Mouse (Mus musculus) forebrain, embryonic 12.5 days (tissue): ENCODE measurements around the gene Slc22a23. TPM values are rescaled to one million over a fixed set of nuclear protein-coding genes. Genes with fewer than 3 reads are reported as not detected.
A peak's percentile ranks its signal among the peaks of the same experiment; 100 is the strongest.

Source experiments
- ATAC-seq: fragments of 200-750 bp; cut with Nextera tagmentation; 2 replicates; pipeline ENCODE4 v1.8.0; 2017; ENCODE audit warnings: moderate TSS enrichment; ENCODE audit not compliant: low FRiP score
- H3K27ac ChIP-seq: fragments of 300-500 bp; sonication (generic); 2 replicates; pipeline ENCODE4 v1.5.1; 2016; ENCODE audit warnings: mild to moderate bottlenecking
- H3K27me3 ChIP-seq: fragments of 300-500 bp; sonication (generic); 2 replicates; pipeline ENCODE4 v1.6.1; 2016; ENCODE audit warnings: mild to moderate bottlenecking
- H3K36me3 ChIP-seq: fragments of 300-500 bp; sonication (generic); replicated peaks from 2 replicates; pipeline ENCODE4 v1.6.1; 2016; ENCODE audit warnings: mild to moderate bottlenecking
- H3K4me1 ChIP-seq: fragments of 300-500 bp; sonication (generic); 2 replicates; pipeline ENCODE4 v1.6.1; 2016
- H3K4me2 ChIP-seq: fragments of 300-500 bp; sonication (generic); 2 replicates; pipeline ENCODE4 v1.6.1; 2016; ENCODE audit warnings: mild to moderate bottlenecking, moderate library complexity
- H3K4me3 ChIP-seq: fragments of 300-500 bp; sonication (generic); replicated peaks from 2 replicates; pipeline ENCODE4 v1.5.1; 2016; ENCODE audit warnings: mild to moderate bottlenecking
- H3K9ac ChIP-seq: fragments of 300-500 bp; sonication (generic); 2 replicates; pipeline ENCODE4 v1.6.1; 2016; ENCODE audit warnings: mild to moderate bottlenecking
- H3K9me3 ChIP-seq: fragments of 300-500 bp; sonication (generic); 2 replicates; pipeline ENCODE4 v1.6.1; 2016
- WGBS: fragments of 180-500 bp; shearing (Covaris S2); methylation state at CpG from one replicate; pipeline ENCODE4 v1.1.7; 2016; 5-methylcytosine and 5-hydroxymethylcytosine counted together
- polyA plus RNA-seq: library from polyadenylated mRNA; unstranded; fragments of >200 nt; fragmentation: Nextera tagmentation; extraction: Ambion mirVana; gene quantifications from 2 replicates; pipeline ENCODE4 v1.2.1, GENCODE M21; 2016

Slc22a23 gene
- polyA plus RNA-seq, 1 experiment from 2014 or later = 16.4 TPM

- no peaks in the 10 kb centered on the region for H3K27me3 ChIP-seq
- no peak overlapping the region for H3K4me3 ChIP-seq
These were observed 72.5 kb downstream of the Slc22a23 start for GRCm38 (mm10) chr13:34272275-34273054.

DNA sequence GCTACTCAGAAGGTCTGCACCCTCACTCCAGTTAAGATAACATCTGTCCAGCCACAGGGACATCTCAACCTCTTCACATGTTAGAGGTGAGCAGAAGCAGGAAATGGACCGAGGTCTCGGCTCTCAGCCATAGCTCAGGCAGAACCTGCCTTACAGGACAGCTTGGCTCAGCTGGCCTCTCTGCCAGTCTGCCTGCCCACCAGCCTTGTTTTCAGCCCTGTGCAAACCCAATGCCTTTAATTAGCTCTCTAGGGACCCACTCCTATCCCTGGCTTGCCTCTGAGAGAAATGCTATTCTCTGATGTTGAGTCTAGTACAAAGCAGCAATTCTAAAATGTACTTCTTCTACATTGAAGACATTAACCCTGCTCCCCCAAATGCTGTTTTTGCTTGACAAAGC lies 73.3 kb downstream of the Slc22a23 start:
- Histone ChIP-seq H3K36me3 (peaks cover 10% of the 10 kb centered on the region), H3K4me1 (peaks cover 43% of the 10 kb centered on the region), H3K4me3 (no peak overlapping the region), H3K9ac (no peak overlapping the region), H3K27ac (peak overlapping the region; percentile 66), H3K27me3 (no peaks in the 10 kb centered on the region), H3K4me2 (no peak overlapping the region), H3K9me3 (no peaks in the 10 kb centered on the region)
- ATAC-seq = no peak
- 89% methylated on average over 2 of the region's 2 CpGs for WGBS

More at GRCm38 (mm10) chr13:34272275-34273054, 72.5 kb downstream of the Slc22a23 start:
- peak overlapping the region; percentile 17; the same call in 1 of the 2 replicates for H3K4me2 ChIP-seq
- H3K36me3 ChIP-seq = peaks cover 18% of the 10 kb centered on the region
- peak overlapping the region; percentile 53; the same call in 1 of the 2 replicates for H3K27ac ChIP-seq
- no peak for ATAC-seq
- no peaks in the 10 kb centered on the region for H3K9me3 ChIP-seq
- WGBS = 22% methylated on average over 8 of the region's 8 CpGs
- peaks cover 36% of the 10 kb centered on the region for H3K4me1 ChIP-seq
- no peak overlapping the region for H3K9ac ChIP-seq

GRCm38 (mm10) chr13:34270886-34271602 lies 73.9 kb downstream of the Slc22a23 start:
- Histone ChIP-seq H3K27ac (peak overlapping the region; percentile 66), H3K4me1 (peaks cover 43% of the 10 kb centered on the region), H3K4me3 (no peak overlapping the region), H3K36me3 (peaks cover 10% of the 10 kb centered on the region), H3K9me3 (no peaks in the 10 kb centered on the region), H3K27me3 (no peaks in the 10 kb centered on the region), H3K4me2 (no peak overlapping the region), H3K9ac (no peak overlapping the region)
- ATAC-seq = no peak
- WGBS = 86% methylated on average over 5 of the region's 5 CpGs

GRCm38 (mm10) chr13:34269376-34269991 lies 75.5 kb downstream of the Slc22a23 start:
- no peak overlapping the region for H3K4me3 ChIP-seq
- H3K36me3 ChIP-seq = peaks cover 6% of the 10 kb centered on the region; the same call in 1 of the 2 replicates
- no peak for ATAC-seq
- peaks cover 43% of the 10 kb centered on the region for H3K4me1 ChIP-seq
- 45% methylated on average over 2 of the region's 2 CpGs for WGBS
- H3K9ac ChIP-seq = no peak overlapping the region
- no peak overlapping the region for H3K4me2 ChIP-seq
- no peaks in the 10 kb centered on the region for H3K9me3 ChIP-seq
- no peaks in the 10 kb centered on the region for H3K27me3 ChIP-seq
- H3K27ac ChIP-seq = no peak overlapping the region

DNA sequence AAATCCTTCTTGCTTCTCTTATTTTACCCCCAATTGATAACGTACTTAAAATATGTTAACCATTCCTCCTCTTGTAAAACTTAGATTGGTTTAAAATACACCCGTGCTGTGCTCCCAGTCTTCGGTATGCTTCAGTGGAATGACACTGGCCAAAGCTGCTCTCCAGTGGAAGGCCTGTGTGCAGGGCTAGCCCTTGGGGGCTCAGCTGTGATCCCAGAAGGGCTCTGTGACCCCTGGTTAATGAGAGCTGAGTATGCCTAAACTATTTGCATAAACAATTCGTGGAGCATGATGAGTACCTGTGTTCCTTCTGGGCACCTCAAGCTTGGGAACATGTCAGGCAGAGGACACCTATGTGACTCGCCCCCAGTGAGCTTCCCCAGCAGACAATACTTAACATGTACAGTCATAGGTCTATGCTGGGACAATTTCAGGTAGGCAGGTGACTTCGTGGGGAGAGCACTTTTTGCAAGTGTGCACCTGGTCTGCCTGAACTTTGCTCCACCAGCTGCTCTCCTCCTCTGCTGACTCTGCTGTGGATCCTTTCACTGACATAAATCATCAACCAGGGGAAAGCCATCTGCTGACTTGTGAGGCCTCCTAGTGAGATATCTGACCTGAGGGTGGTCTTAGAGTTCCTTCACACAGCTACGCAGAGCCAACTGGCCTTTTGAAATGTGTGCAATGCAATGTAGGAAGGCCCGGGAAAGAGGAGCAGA lies 77.9 kb downstream of the Slc22a23 start:
- Histone ChIP-seq H3K9me3 (no peaks in the 10 kb centered on the region), H3K4me2 (no peak overlapping the region), H3K27me3 (no peaks in the 10 kb centered on the region), H3K27ac (no peak overlapping the region), H3K4me3 (no peak overlapping the region), H3K4me1 (peaks cover 29% of the 10 kb centered on the region), H3K9ac (no peak overlapping the region), H3K36me3 (0 out of 2 replicates have a peak, but pooled peaks cover 6% of the 10 kb centered on the region)
- ATAC-seq = 0 out of 2 replicates have a peak, but pooled peaks have one; percentile 27
- WGBS = 82% methylated on average over 8 of the region's 8 CpGs

- no peaks in the 10 kb centered on the region for H3K27me3 ChIP-seq
- no peak for ATAC-seq
- no peak overlapping the region for H3K4me2 ChIP-seq
- H3K4me3 ChIP-seq = no peak overlapping the region
- peak overlapping the region; percentile 8; the same call in 1 of the 2 replicates for H3K27ac ChIP-seq
- 95% methylated on average over 8 of the region's 8 CpGs for WGBS
- H3K36me3 ChIP-seq = 0 out of 2 replicates have a peak, but pooled peaks cover 6% of the 10 kb centered on the region
- peaks cover 19% of the 10 kb centered on the region for H3K4me1 ChIP-seq
- H3K9me3 ChIP-seq = no peaks in the 10 kb centered on the region
- H3K9ac ChIP-seq = no peak overlapping the region
These were observed 78.9 kb downstream of the Slc22a23 start for GRCm38 (mm10) chr13:34266067-34266466.

- WGBS = 87% methylated on average over 5 of the region's 5 CpGs
- no peaks in the 10 kb centered on the region for H3K27me3 ChIP-seq
- no peak for ATAC-seq
These were observed 79.4 kb downstream of the Slc22a23 start for GRCm38 (mm10) chr13:34265576-34265975.

GRCm38 (mm10) chr13:34265022-34265565 lies 79.9 kb downstream of the Slc22a23 start:
- no peak overlapping the region for H3K9ac ChIP-seq
- H3K27me3 ChIP-seq = no peaks in the 10 kb centered on the region
- H3K4me2 ChIP-seq = no peak overlapping the region
- ATAC-seq = no peak
- no peak overlapping the region for H3K4me3 ChIP-seq
- H3K4me1 ChIP-seq = peaks cover 10% of the 10 kb centered on the region; the same call in 1 of the 2 replicates
- 0 out of 2 replicates have a peak, but pooled peaks cover 6% of the 10 kb centered on the region for H3K36me3 ChIP-seq
- H3K9me3 ChIP-seq = no peaks in the 10 kb centered on the region
- WGBS = 94% methylated on average over 3 of the region's 3 CpGs
- no peak overlapping the region for H3K27ac ChIP-seq

More at GRCm38 (mm10) chr13:34265576-34265975, 79.4 kb downstream of the Slc22a23 start:
- Histone ChIP-seq H3K36me3 (0 out of 2 replicates have a peak, but pooled peaks cover 6% of the 10 kb centered on the region), H3K27ac (no peak overlapping the region), H3K4me3 (no peak overlapping the region), H3K9me3 (no peaks in the 10 kb centered on the region), H3K9ac (no peak overlapping the region), H3K4me1 (peaks cover 14% of the 10 kb centered on the region; the same call in 1 of the 2 replicates), H3K4me2 (no peak overlapping the region)

- Histone ChIP-seq H3K4me2 (no peak overlapping the region), H3K27me3 (no peaks in the 10 kb centered on the region), H3K4me3 (no peak overlapping the region), H3K9ac (no peak overlapping the region), H3K4me1 (peaks cover 8% of the 10 kb centered on the region; the same call in 1 of the 2 replicates), H3K27ac (no peak overlapping the region), H3K9me3 (no peaks in the 10 kb centered on the region), H3K36me3 (0 out of 2 replicates have a peak, but pooled peaks cover 6% of the 10 kb centered on the region)
- ATAC-seq = no peak
- WGBS = 95% methylated on average over 2 of the region's 2 CpGs
These were observed 80.5 kb downstream of the Slc22a23 start for GRCm38 (mm10) chr13:34264508-34264907.

- Histone ChIP-seq H3K9ac (no peak overlapping the region), H3K27ac (no peak overlapping the region), H3K4me1 (peaks cover 14% of the 10 kb centered on the region), H3K4me3 (no peak overlapping the region), H3K27me3 (no peaks in the 10 kb centered on the region), H3K9me3 (no peaks in the 10 kb centered on the region), H3K4me2 (no peak overlapping the region), H3K36me3 (peaks cover 15% of the 10 kb centered on the region)
- WGBS = 90% methylated on average over 3 of the region's 3 CpGs
- ATAC-seq = no peak
These were observed 86.2 kb downstream of the Slc22a23 start for GRCm38 (mm10) chr13:34258765-34259164.

DNA sequence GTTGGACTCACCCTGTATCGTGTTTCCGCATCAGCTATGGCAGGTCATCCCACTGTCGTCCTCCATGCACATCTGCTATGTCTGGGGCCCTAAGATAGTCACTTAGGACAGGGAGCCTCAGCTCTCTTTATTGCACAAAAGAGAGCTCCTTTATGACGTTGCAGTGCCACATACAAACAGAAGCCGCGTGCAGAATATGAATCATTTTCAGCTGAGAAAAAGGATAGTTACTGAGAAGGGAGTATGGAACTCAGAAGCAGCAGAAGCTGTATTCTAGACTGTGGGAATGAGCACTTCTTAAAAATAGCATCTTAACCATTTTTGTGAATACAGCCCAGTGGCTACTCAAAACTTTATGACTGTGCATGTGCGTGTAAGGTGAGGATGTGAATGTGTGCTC lies 87.8 kb downstream of the Slc22a23 start:
- H3K27ac ChIP-seq = no peak overlapping the region
- no peak overlapping the region for H3K4me2 ChIP-seq
- no peaks in the 10 kb centered on the region for H3K27me3 ChIP-seq
- peaks cover 15% of the 10 kb centered on the region for H3K36me3 ChIP-seq
- ATAC-seq = no peak
- no peak overlapping the region for H3K9ac ChIP-seq
- H3K4me1 ChIP-seq = peaks cover 14% of the 10 kb centered on the region
- 89% methylated on average over 7 of the region's 7 CpGs for WGBS
- no peaks in the 10 kb centered on the region for H3K9me3 ChIP-seq
- H3K4me3 ChIP-seq = no peak overlapping the region
